Mouse (Mus musculus): ENCODE data around the gene Plppr2. TPM values are rescaled to one million over a fixed set of nuclear protein-coding genes. Genes with fewer than 3 reads are reported as not detected.

Plppr2 gene
- total RNA-seq (2014; fragmentation: Nextera tagmentation), result 1.6 and 5.3 TPM in 2 replicates
- 0.41 and 0.44 TPM in 2 replicates for total RNA-seq (2017)
- 5.8 and 7.6 TPM in 2 replicates for polyA plus RNA-seq (2012)

GRCm38 (mm10) chr9:21936692-21937570 is at the start of gene Plppr2:
Gene Plppr2, plus strand, starts transcription at chr9:21937033.
- ATAC-seq (ENCODE audit: extremely low read depth, insufficient number of reproducible peaks, low FRiP score, poor library complexity, severe bottlenecking) (peak; percentile 99), DNase-seq (ENCODE audit: low spot score) (peak; percentile 56)
- H3K4me1 ChIP-seq (ENCODE audit: insufficient read depth, low read depth, low read length), result peaks cover 39% of the 10 kb centered on the region
- no peaks in the 10 kb centered on the region for H3K36me3 ChIP-seq (replicated peaks)
- peaks cover 12% of the 10 kb centered on the region; the same call in 1 of the 2 replicates for H3K27me3 ChIP-seq (ENCODE audit: insufficient read depth, low read length)
- H3K4me3 ChIP-seq (ENCODE audit: low read depth, low read length), result peak within 1 kb of the TSS; percentile 74
- TF ChIP-seq GATA2 (IDR thresholded peaks at IDR 0.05; ENCODE audit: borderline replicate concordance, low read depth, low read length) (no peak), TAL1 (conservative IDR thresholded peaks at IDR 0.05; ENCODE audit: low read depth, low read length) (no peak), POLR2AphosphoS5 (IDR thresholded peaks at IDR 0.05; ENCODE audit: insufficient replicate concordance, low read depth, low read length) (no peak), CTCF (IDR thresholded peaks at IDR 0.05; ENCODE audit: low read depth, low read length) (no peak), GATA1 (IDR thresholded peaks at IDR 0.05; ENCODE audit: borderline replicate concordance, low read length) (no peak)
- H3K9me3 ChIP-seq (replicated peaks), result no peaks in the 10 kb centered on the region

- TF ChIP-seq GATA1 (IDR thresholded peaks at IDR 0.05; ENCODE audit: borderline replicate concordance, low read length) (no peak), TAL1 (conservative IDR thresholded peaks at IDR 0.05; ENCODE audit: low read depth, low read length) (no peak), CTCF (IDR thresholded peaks at IDR 0.05; ENCODE audit: low read depth, low read length) (no peak), POLR2AphosphoS5 (IDR thresholded peaks at IDR 0.05; ENCODE audit: insufficient replicate concordance, low read depth, low read length) (no peak), GATA2 (IDR thresholded peaks at IDR 0.05; ENCODE audit: borderline replicate concordance, low read depth, low read length) (no peak)
- ATAC-seq (ENCODE audit: extremely low read depth, insufficient number of reproducible peaks, low FRiP score, poor library complexity, severe bottlenecking), result no peak
These were observed 47.6 kb upstream of the Plppr2 start for GRCm38 (mm10) chr9:21889229-21889628.

GRCm38 (mm10) chr9:21901223-21901820 is 35.5 kb upstream of the Plppr2 start:
- Histone ChIP-seq H3K36me3 (replicated peaks) (no peaks in the 10 kb centered on the region), H3K9me3 (replicated peaks) (no peaks in the 10 kb centered on the region), H3K27me3 (ENCODE audit: insufficient read depth, low read length) (peaks cover 3% of the 10 kb centered on the region; the same call in 1 of the 2 replicates), H3K4me3 (ENCODE audit: low read depth, low read length) (peak overlapping the region; percentile 67), H3K4me1 (ENCODE audit: insufficient read depth, low read depth, low read length) (peaks cover 13% of the 10 kb centered on the region)
- TF ChIP-seq CTCF (IDR thresholded peaks at IDR 0.05; ENCODE audit: low read depth, low read length), result no peak
- no peak for TF ChIP-seq GATA2 (IDR thresholded peaks at IDR 0.05; ENCODE audit: borderline replicate concordance, low read depth, low read length)
- no peak for TF ChIP-seq POLR2AphosphoS5 (IDR thresholded peaks at IDR 0.05; ENCODE audit: insufficient replicate concordance, low read depth, low read length)
- no peak for TF ChIP-seq GATA1 (IDR thresholded peaks at IDR 0.05; ENCODE audit: borderline replicate concordance, low read length)
- ATAC-seq (ENCODE audit: extremely low read depth, insufficient number of reproducible peaks, low FRiP score, poor library complexity, severe bottlenecking) (peak; percentile 86), DNase-seq (ENCODE audit: low spot score) (peak; percentile 74)

More at GRCm38 (mm10) chr9:21889229-21889628, 47.6 kb upstream of the Plppr2 start:
- DNase-seq (ENCODE audit: low spot score), result no peak
- no peaks in the 10 kb centered on the region for H3K36me3 ChIP-seq (replicated peaks)
- no peaks in the 10 kb centered on the region for H3K9me3 ChIP-seq (replicated peaks)
- H3K4me3 ChIP-seq (ENCODE audit: low read depth, low read length), result no peak overlapping the region
- H3K4me1 ChIP-seq (ENCODE audit: insufficient read depth, low read depth, low read length), result no peaks in the 10 kb centered on the region
- H3K27me3 ChIP-seq (ENCODE audit: insufficient read depth, low read length), result peaks cover 20% of the 10 kb centered on the region

GRCm38 (mm10) chr9:21904031-21904430 is 32.8 kb upstream of the Plppr2 start:
- Histone ChIP-seq H3K36me3 (replicated peaks) (no peaks in the 10 kb centered on the region), H3K9me3 (replicated peaks) (no peaks in the 10 kb centered on the region), H3K4me1 (ENCODE audit: insufficient read depth, low read depth, low read length) (peaks cover 13% of the 10 kb centered on the region), H3K4me3 (ENCODE audit: low read depth, low read length) (no peak overlapping the region), H3K27me3 (ENCODE audit: insufficient read depth, low read length) (peaks cover 15% of the 10 kb centered on the region)
- ATAC-seq (ENCODE audit: extremely low read depth, insufficient number of reproducible peaks, low FRiP score, poor library complexity, severe bottlenecking), result no peak
- TF ChIP-seq GATA1 (IDR thresholded peaks at IDR 0.05; ENCODE audit: borderline replicate concordance, low read length) (no peak), CTCF (IDR thresholded peaks at IDR 0.05; ENCODE audit: low read depth, low read length) (no peak), POLR2AphosphoS5 (IDR thresholded peaks at IDR 0.05; ENCODE audit: insufficient replicate concordance, low read depth, low read length) (no peak), GATA2 (IDR thresholded peaks at IDR 0.05; ENCODE audit: borderline replicate concordance, low read depth, low read length) (no peak), TAL1 (conservative IDR thresholded peaks at IDR 0.05; ENCODE audit: low read depth, low read length) (no peak)
- no peak for DNase-seq (ENCODE audit: low spot score)

GRCm38 (mm10) chr9:21908216-21908615 is 28.6 kb upstream of the Plppr2 start:
- TF ChIP-seq GATA2 (IDR thresholded peaks at IDR 0.05; ENCODE audit: borderline replicate concordance, low read depth, low read length), result no peak

GRCm38 (mm10) chr9:21909474-21910223 is 27.2 kb upstream of the Plppr2 start:
- DNase-seq (ENCODE audit: low spot score) (no peak), ATAC-seq (ENCODE audit: extremely low read depth, insufficient number of reproducible peaks, low FRiP score, poor library complexity, severe bottlenecking) (no peak)
- H3K4me3 ChIP-seq (ENCODE audit: low read depth, low read length), result no peak overlapping the region
- peaks cover 18% of the 10 kb centered on the region for H3K36me3 ChIP-seq (replicated peaks)
- peaks cover 24% of the 10 kb centered on the region for H3K27me3 ChIP-seq (ENCODE audit: insufficient read depth, low read length)
- no peaks in the 10 kb centered on the region for H3K9me3 ChIP-seq (replicated peaks)
- H3K4me1 ChIP-seq (ENCODE audit: insufficient read depth, low read depth, low read length), result no peaks in the 10 kb centered on the region; the same call in 1 of the 2 replicates
- no peak for TF ChIP-seq TAL1 (conservative IDR thresholded peaks at IDR 0.05; ENCODE audit: low read depth, low read length)
- TF ChIP-seq POLR2AphosphoS5 (IDR thresholded peaks at IDR 0.05; ENCODE audit: insufficient replicate concordance, low read depth, low read length), result no peak
- no peak for TF ChIP-seq GATA1 (IDR thresholded peaks at IDR 0.05; ENCODE audit: borderline replicate concordance, low read length)
- TF ChIP-seq GATA2 (IDR thresholded peaks at IDR 0.05; ENCODE audit: borderline replicate concordance, low read depth, low read length), result no peak
- TF ChIP-seq CTCF (IDR thresholded peaks at IDR 0.05; ENCODE audit: low read depth, low read length), result no peak

More at GRCm38 (mm10) chr9:21908216-21908615, 28.6 kb upstream of the Plppr2 start:
- Histone ChIP-seq H3K27me3 (ENCODE audit: insufficient read depth, low read length) (peaks cover 24% of the 10 kb centered on the region), H3K4me1 (ENCODE audit: insufficient read depth, low read depth, low read length) (no peaks in the 10 kb centered on the region; the same call in 1 of the 2 replicates), H3K4me3 (ENCODE audit: low read depth, low read length) (no peak overlapping the region), H3K36me3 (replicated peaks) (peaks cover 12% of the 10 kb centered on the region), H3K9me3 (replicated peaks) (no peaks in the 10 kb centered on the region)
- no peak for ATAC-seq (ENCODE audit: extremely low read depth, insufficient number of reproducible peaks, low FRiP score, poor library complexity, severe bottlenecking)
- DNase-seq (ENCODE audit: low spot score), result no peak

All from G1E (cell line).